Mouse (Mus musculus) liver, embryonic 14.5 days (tissue): ENCODE data around the gene Hspa13. TPM values are rescaled to one million over a fixed set of nuclear protein-coding genes. Genes with fewer than 3 reads are reported as not detected.

ENCODE experiments used
- ATAC-seq: fragments of 200-750 bp; cut with Nextera tagmentation; 2 replicates; pipeline ENCODE4 v1.8.0; 2017; ENCODE audit warnings: moderate number of reproducible peaks, mild to moderate bottlenecking, moderate library complexity; ENCODE audit not compliant: insufficient read depth
- DNase-seq, 3 experiments: peaks; one replicate each; pipeline ENCODE4 v3.0.0-alpha.2; 2012 to 2013; ENCODE audit warnings: low read depth in 3 of 3, low spot score in 3 of 3
- H3K27ac ChIP-seq: fragments of 300-500 bp; sonication (generic); 2 replicates; pipeline ENCODE4 v1.5.1; 2014; ENCODE audit warnings: moderate library complexity, mild to moderate bottlenecking, control low read depth, inconsistent platforms
- H3K27me3 ChIP-seq: fragments of 300-500 bp; sonication (generic); 2 replicates; pipeline ENCODE4 v1.6.1; 2014; ENCODE audit warnings: mild to moderate bottlenecking, low read length, moderate library complexity; ENCODE audit not compliant: control insufficient read depth, insufficient read depth
- H3K36me3 ChIP-seq: fragments of 300-500 bp; sonication (generic); replicated peaks from 2 replicates; pipeline ENCODE4 v1.6.1; 2014; ENCODE audit warnings: low read depth; ENCODE audit not compliant: control insufficient read depth, insufficient read depth
- H3K4me1 ChIP-seq, 2 experiments: fragments of 200-500 bp in 1 of 2; fragments of 300-500 bp in 1 of 2; sonication (generic) in 1 of 2; replicated peaks; 2 replicates each; pipeline ENCODE4 v1.6.1; 2012 to 2014; ENCODE audit warnings: antibody characterized with exemption in 1 of 2, inconsistent platforms in 1 of 2, low read length in 1 of 2; ENCODE audit not compliant: control insufficient read depth in 2 of 2, insufficient read depth in 2 of 2
- H3K4me2 ChIP-seq: fragments of 300-500 bp; sonication (generic); 2 replicates; pipeline ENCODE4 v1.6.1; 2014; ENCODE audit warnings: low read depth, mild to moderate bottlenecking, control low read depth, moderate library complexity
- H3K4me3 ChIP-seq, 2 experiments: fragments of 200-500 bp in 1 of 2; fragments of 300-500 bp in 1 of 2; sonication (generic) in 1 of 2; 2 replicates each; pipeline ENCODE4 v1.5.1; 2012 to 2014; ENCODE audit warnings: low read depth in 2 of 2, low read length in 2 of 2, mild to moderate bottlenecking in 2 of 2, control low read depth in 1 of 2, inconsistent platforms in 1 of 2, moderate library complexity in 1 of 2; ENCODE audit not compliant: insufficient read depth in 1 of 2
- H3K9ac ChIP-seq: fragments of 300-500 bp; sonication (generic); replicated peaks from 2 replicates; pipeline ENCODE4 v1.6.1; 2014; ENCODE audit warnings: mild to moderate bottlenecking, control low read depth, moderate library complexity
- H3K9me3 ChIP-seq: fragments of 300-500 bp; sonication (generic); 2 replicates; pipeline ENCODE4 v1.6.1; 2016; ENCODE audit warnings: low read length, mixed read lengths; ENCODE audit not compliant: control insufficient read depth
- CTCF ChIP-seq: IDR thresholded peaks from 2 replicates; pipeline ENCODE4 v1.5.1; 2016; ENCODE audit warnings: antibody characterized with exemption, low read depth, control low read depth
- EP300 ChIP-seq: IDR thresholded peaks from 2 replicates; pipeline ENCODE4 v1.6.1; 2016; ENCODE audit warnings: antibody characterized with exemption, low read depth
- WGBS: fragments of 180-500 bp; shearing (Covaris S2); extraction: QIAGEN DNeasy Blood & Tissue Kit; methylation state at CpG from one replicate; pipeline ENCODE4 v1.1.7; 2014; ENCODE audit not compliant: insufficient replicate concordance; 5-methylcytosine and 5-hydroxymethylcytosine counted together
- microRNA-seq: library from miRNA; unstranded; fragments of <30 nt; microRNA quantifications from one replicate; pipeline ENCODE4, GENCODE M21; 2016
- polyA plus RNA-seq, 2 experiments: library from polyadenylated mRNA; depleted of rRNA in 1 of 2; stranded (reverse) in 1 of 2; unstranded in 1 of 2; fragments of >200 nt; fragmentation: Nextera tagmentation in 1 of 2; extraction: Ambion mirVana in 1 of 2; gene quantifications; 2 replicates each; pipeline versions ENCODE4 v1.2.1 to v1.2.3; 2012 to 2014

Hspa13 gene
- polyA plus RNA-seq, 2 experiments = 3.2 to 8.2 TPM

- TF ChIP-seq EP300 = no peak
- no peak for TF ChIP-seq CTCF
- no peak for DNase-seq
- H3K4me2 ChIP-seq = no peak overlapping the region
- WGBS = 47% methylated on average over 5 of the region's 5 CpGs
- H3K9ac ChIP-seq = no peak overlapping the region
- no peak for ATAC-seq
- no peak overlapping the region for H3K27ac ChIP-seq
- H3K36me3 ChIP-seq = no peaks in the 10 kb centered on the region
- H3K27me3 ChIP-seq = no peaks in the 10 kb centered on the region
- no peaks in the 10 kb centered on the region for H3K4me1 ChIP-seq
- H3K4me3 ChIP-seq = no peak overlapping the region
- H3K9me3 ChIP-seq = no peaks in the 10 kb centered on the region
Measured at GRCm38 (mm10) chr16:75750103-75750502, 16.8 kb downstream of the Hspa13 start.

- Histone ChIP-seq H3K4me3 (no peak overlapping the region), H3K4me2 (no peak overlapping the region), H3K9me3 (no peaks in the 10 kb centered on the region), H3K36me3 (no peaks in the 10 kb centered on the region), H3K27me3 (no peaks in the 10 kb centered on the region), H3K9ac (no peak overlapping the region), H3K27ac (no peak overlapping the region), H3K4me1 (no peaks in the 10 kb centered on the region)
- DNase-seq (no peak), ATAC-seq (no peak)
- TF ChIP-seq EP300 (no peak), CTCF (no peak)
- WGBS = 83% methylated on average over 1 of the region's 1 CpGs
Measured at GRCm38 (mm10) chr16:75748926-75749325, 18.0 kb downstream of the Hspa13 start.

- Histone ChIP-seq H3K36me3 (no peaks in the 10 kb centered on the region), H3K9ac (no peak overlapping the region), H3K4me3 (no peak overlapping the region), H3K4me2 (no peak overlapping the region), H3K9me3 (no peaks in the 10 kb centered on the region), H3K4me1 (no peaks in the 10 kb centered on the region), H3K27me3 (no peaks in the 10 kb centered on the region), H3K27ac (no peak overlapping the region)
- no peak for ATAC-seq
- TF ChIP-seq CTCF (no peak), EP300 (no peak)
- WGBS = 49% methylated on average over 3 of the region's 3 CpGs
- DNase-seq = no peak
Measured at GRCm38 (mm10) chr16:75744014-75744413, 22.9 kb downstream of the Hspa13 start.

GRCm38 (mm10) chr16:75717405-75718173 is 49.3 kb downstream of the Hspa13 start:
- no peak for TF ChIP-seq CTCF
- peak; percentile 37 for TF ChIP-seq EP300
- H3K36me3 ChIP-seq = no peaks in the 10 kb centered on the region
- peak overlapping the region; percentile 63 for H3K27ac ChIP-seq
- peaks cover 0 to 8% of the 10 kb centered on the region in 2 experiments; a peak in 2 of 4 replicates for H3K4me1 ChIP-seq
- DNase-seq = peak; percentile 22 to 65 (median 45)
- H3K9ac ChIP-seq = no peak overlapping the region
- no peak overlapping the region for H3K4me3 ChIP-seq
- peak; percentile 97 for ATAC-seq
- no peaks in the 10 kb centered on the region for H3K9me3 ChIP-seq
- WGBS = 25% methylated on average over 2 of the region's 2 CpGs
- no peaks in the 10 kb centered on the region for H3K27me3 ChIP-seq
- peak overlapping the region; percentile 11; the same call in 1 of the 2 replicates for H3K4me2 ChIP-seq

GRCm38 (mm10) chr16:75696176-75696575 is 70.7 kb downstream of the Hspa13 start:
- no peak overlapping the region for H3K4me3 ChIP-seq
- no peaks in the 10 kb centered on the region for H3K27me3 ChIP-seq
- H3K4me2 ChIP-seq = no peak overlapping the region
- no peak overlapping the region for H3K9ac ChIP-seq
- DNase-seq = peak; percentile 15 to 25 (median 16)
- 0 out of 2 replicates have a peak, but pooled peaks have one; percentile 47 for ATAC-seq
- H3K9me3 ChIP-seq = no peaks in the 10 kb centered on the region
- no peaks in the 10 kb centered on the region for H3K36me3 ChIP-seq
- TF ChIP-seq EP300 = no peak
- peak; percentile 79 for TF ChIP-seq CTCF
- no peaks in the 10 kb centered on the region for H3K4me1 ChIP-seq
- H3K27ac ChIP-seq = no peak overlapping the region
- 2% methylated on average over 2 of the region's 2 CpGs for WGBS

Small RNA genes within 50 kb of the gene (microRNA-seq; reads per million reads assigned to microRNA genes)
- not detected for gene Gm22923

Other genes with a start within 250 kb of the Hspa13 start
- not detected in 2 replicates for gene Lipi, start 181.0 kb downstream of the Hspa13 start, polyA plus RNA-seq (2012; rRNA removed)
- not detected in 2 replicates for gene Lipi, start 181.0 kb downstream of the Hspa13 start, polyA plus RNA-seq (2014; fragmentation: Nextera tagmentation; extraction: Ambion mirVana)
- 0.02 TPM in 1 of 2 replicates, not detected in the other for gene Rbm11, start 174.3 kb downstream of the Hspa13 start, polyA plus RNA-seq (2012; rRNA removed)
- gene Rbm11, start 174.3 kb downstream of the Hspa13 start, polyA plus RNA-seq (2014; fragmentation: Nextera tagmentation; extraction: Ambion mirVana) = not detected in 2 replicates